Mouse (Mus musculus) ovary, postnatal 10 days (tissue): ENCODE results near the gene Tmem116.
"Not testable (repeated sequence)": the region's sequence is repeated elsewhere in the genome, so short reads cannot be mapped to it uniquely, and the experiment has no call there.

Source experiments
- DNase-seq: peaks from one replicate; pipeline ENCODE4 v3.0.0; 2022; ENCODE audit warnings: low spot score

The Tmem116 gene

GRCm38 (mm10) chr5:121462967-121463366 is 11.3 kb downstream of the Tmem116 start:
- DNase-seq: no peak

- no peak for DNase-seq
Measured at GRCm38 (mm10) chr5:121463601-121464250, 12.0 kb downstream of the Tmem116 start.

- no peak for DNase-seq
Measured at GRCm38 (mm10) chr5:121469566-121469965, 17.9 kb downstream of the Tmem116 start.

GRCm38 (mm10) chr5:121472411-121472810 is 20.7 kb downstream of the Tmem116 start:
- DNase-seq: no peak

GRCm38 (mm10) chr5:121474610-121475009 is 22.9 kb downstream of the Tmem116 start:
- no peak for DNase-seq

DNA sequence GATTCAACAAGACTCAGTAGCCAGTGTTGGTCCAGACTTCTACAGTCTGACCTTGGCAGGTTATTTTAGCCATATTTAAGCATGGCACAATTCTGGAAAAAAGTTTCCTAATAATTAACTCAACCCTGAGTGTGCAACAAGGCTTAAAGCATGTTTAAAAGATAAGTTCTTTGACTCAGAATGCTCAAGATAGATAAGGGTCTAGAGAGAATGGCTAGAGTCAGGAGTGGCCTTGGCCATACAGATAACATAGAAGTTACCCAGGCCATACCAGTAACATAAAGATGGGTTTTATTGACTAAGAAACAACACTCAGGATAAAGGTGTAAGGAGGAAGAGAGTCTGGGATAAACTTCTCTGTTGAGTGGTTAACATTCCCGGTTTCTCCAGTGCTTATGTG is 24.3 kb downstream of the Tmem116 start:
- DNase-seq: no peak

DNA sequence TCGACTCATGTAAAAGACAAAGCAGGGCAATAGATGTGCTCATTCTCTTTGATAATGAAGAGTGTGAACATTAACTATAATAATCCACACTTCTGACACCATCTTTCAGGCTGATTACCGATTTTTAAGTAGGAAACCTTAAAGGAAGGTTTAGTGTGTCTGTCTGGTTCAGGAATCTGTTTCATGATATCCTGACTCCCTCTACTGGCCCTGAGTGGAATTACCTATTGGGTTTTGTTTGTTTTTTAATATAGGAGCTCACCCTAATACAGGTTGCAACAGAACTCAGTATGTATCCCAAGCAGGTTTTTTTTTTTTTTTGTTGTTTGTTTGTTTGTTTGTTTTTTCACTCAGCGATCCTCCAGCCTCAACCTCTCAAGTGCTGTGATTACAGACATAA is 26.0 kb downstream of the Tmem116 start:
- DNase-seq: no peak

- no peak for DNase-seq
Measured at GRCm38 (mm10) chr5:121484801-121485200, 33.1 kb downstream of the Tmem116 start.

DNA sequence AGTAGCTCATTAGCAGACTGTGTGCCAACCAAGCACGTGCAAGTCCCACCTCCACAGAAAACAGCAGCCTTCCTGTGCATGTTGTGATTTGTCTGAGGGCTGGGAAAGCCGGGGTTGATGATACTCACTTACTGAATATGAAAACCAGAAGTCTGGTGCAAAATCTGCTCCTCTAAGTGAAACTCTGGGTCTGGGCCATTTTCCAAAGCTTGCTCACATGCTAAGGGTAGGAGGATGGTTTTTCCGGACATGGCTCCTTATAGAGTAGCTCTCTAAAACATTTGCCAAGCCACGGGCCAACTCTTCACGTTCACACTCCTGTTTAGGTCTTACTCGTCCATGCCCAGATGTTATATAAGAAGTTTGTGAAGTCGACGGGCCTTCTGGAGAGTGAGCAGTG is 41.6 kb downstream of the Tmem116 start:
- DNase-seq: no peak

- DNase-seq: no peak
Measured at GRCm38 (mm10) chr5:121500719-121501118, 49.0 kb downstream of the Tmem116 start.

DNA sequence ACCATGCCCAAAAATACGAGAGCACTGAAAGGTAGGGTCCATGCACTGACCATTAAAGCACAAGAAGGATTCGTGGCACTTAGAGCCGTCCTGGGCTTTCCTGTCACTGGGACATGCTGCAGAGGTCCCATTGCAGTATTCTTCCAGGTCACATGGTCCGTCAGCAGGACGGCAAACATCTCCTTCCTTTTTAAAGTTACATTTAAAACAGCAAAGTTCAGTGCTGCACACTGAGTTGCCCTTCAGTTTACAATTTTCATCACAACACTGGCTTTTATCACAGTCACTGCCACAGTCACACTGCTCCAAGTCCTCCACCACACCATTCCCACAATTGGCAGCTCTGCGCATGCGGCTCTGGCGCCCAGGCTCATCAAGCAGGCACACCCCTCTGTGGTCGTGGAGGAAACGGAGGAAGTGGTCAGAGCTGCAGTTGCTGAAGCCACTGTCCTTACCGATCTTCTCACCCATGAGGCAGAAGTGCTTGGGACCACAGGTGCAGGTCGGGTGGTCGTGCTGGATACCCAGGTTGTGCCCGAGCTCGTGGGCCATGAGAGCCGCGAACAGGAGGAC is 49.8 kb downstream of the Tmem116 start:
- DNase-seq: not testable (repeated sequence)

DNA sequence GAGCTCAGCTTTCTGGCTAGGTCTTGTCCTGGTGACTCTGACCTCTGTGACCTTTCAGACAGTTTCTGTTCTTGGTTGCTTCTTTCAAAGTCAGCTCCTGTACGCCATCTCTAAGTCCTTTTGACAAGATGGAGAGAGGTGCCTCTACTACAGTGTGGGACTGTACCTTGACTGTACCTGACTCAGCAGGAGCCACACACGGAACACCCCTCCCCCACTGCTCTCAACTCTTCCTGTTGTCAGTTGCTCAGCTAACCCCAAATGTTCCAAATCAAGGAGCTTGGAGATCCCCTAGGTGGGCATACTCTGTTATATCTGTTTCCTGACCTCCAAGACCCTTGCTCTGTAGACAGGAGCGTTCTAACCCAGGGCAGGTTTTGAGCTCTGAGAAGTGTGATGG is 51.5 kb downstream of the Tmem116 start, which contains the start of gene Adam1b:
Gene Adam1b, minus strand, starts transcription at position 205 of the 400 bp plus-strand sequence.
- DNase-seq: no peak

DNA sequence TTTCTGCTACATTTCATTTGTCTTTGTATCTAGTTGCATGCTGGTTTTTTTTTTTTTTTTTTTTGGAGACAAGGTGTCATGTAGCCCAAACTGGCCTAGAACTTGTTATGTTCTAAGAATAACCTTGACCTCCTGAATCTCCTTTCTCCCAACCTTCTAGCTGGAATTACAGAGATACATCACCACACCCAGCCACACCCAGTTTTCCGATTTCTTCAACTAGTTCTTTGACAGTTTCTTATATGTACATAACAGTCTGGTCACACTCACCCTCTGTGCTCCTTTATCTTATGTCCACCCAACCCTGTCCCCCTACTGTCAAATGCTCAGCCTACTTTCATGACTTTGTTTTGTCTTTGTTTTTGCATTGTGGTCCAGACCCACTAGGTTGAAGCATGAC is 55.2 kb downstream of the Tmem116 start:
- no peak for DNase-seq

GRCm38 (mm10) chr5:121510009-121510408 is 58.3 kb downstream of the Tmem116 start:
- DNase-seq: no peak

GRCm38 (mm10) chr5:121518983-121519382 is 67.3 kb downstream of the Tmem116 start:
- no peak for DNase-seq

- DNase-seq: not testable (repeated sequence)
Measured at GRCm38 (mm10) chr5:121519758-121520157, 68.1 kb downstream of the Tmem116 start.

DNA sequence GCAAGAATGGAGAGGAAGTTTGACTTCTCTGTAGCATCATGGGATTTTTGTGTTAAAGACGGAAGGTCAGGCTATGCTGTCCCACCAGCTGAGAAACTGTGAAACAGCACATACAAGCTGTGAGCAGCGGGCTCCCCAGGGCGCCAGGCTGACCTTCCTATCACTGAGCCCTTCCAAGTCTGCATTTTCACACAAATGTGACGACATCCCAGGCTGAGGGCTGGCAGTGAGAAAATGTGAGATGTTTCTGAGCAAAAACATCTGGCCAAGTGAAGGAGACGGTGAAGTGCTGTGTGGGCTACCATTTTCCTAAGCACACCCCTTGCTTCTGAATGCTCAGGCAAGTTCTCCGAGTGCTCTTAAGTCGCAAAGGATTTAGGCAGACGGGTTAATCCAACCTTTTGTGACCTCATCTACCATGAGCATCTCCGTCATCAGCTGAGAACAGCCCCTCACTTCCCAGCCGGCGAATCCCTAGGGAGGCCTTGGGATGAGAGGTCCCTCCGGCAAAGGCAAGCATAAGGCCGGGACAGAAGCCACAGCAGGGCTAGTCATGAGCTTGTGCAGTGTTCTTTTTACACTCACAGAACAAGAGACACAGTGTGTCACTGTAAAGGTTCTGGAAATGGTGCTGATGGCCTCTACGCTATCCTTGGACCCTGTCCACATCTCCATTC is 74.2 kb downstream of the Tmem116 start:
- no peak for DNase-seq

DNA sequence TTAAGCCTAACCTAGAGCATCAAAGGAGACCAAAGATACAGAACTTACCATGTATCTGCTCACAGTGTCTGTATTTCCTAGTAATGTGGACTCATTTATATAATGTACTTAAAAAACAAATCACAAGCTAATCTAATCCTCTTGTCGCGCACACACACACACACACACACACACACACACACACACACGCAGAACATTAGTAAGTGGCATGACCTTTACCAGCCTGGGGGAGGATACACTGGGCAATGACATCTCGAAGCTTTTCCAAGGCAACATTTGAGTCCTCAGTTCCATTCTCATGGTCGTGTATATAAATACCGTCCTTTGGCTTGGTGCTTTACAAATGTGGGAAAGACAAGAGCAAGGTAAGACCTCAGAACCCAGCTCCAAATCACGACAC is 74.8 kb downstream of the Tmem116 start:
- no peak for DNase-seq

DNA sequence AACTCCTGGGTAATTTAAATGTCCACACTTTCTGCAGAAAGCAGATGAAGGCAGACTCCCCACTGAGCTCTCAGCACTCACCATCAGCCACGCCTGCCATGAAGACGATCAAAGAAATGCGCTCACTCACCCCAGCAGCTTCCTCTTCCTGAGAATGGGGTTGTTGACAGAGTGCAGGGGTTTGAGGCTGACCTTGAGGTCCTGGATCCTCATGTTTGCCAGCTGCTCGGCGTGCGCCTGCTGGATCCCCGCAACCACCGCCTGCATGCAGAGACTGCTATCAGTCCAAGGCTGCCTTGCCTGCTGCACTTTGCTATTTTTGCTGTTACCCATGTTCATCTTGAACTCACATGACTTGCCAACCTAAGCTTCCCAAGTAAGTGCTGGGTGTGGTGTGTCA is 75.3 kb downstream of the Tmem116 start:
- DNase-seq: no peak

DNA sequence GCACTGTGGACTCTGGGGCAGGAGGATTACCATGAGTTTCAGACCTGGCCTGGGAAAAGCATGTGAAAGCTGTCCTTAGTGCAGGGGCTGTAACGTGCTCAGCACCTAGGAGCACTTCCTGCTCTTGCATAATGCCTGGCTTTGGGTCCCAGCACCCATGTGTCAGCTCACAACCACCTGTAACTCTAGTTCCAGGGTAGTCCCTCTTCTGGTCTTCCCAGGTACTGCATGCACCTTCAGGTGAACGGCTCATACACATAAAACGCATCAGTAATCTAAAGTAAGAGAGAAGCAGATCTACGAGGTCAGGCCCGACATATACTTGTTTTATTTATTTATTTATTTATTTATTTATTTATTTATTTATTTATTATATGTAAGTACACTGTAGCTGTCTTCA is 82.8 kb downstream of the Tmem116 start:
- DNase-seq: no peak

DNA sequence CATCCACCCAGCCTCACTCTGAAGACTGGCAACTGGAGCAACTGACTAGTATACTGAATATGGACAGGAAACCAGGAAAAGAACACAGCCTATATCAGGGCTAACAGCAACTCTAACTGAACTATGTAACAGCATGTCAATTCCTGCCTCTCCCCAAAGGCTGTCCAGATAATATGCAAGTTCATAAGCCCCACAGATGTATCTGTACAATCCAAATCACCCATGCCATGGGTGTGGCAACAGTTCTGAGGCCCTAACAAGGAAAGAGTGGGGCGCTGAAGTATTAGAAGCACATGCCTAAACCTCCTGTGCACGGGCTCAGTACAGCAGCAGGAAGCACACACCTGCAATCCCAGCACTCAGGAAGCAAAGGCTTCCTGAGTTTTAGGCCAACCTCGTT is 83.4 kb downstream of the Tmem116 start:
- DNase-seq: no peak

- no peak for DNase-seq
Measured at GRCm38 (mm10) chr5:121536921-121537555, 85.3 kb downstream of the Tmem116 start.

DNA sequence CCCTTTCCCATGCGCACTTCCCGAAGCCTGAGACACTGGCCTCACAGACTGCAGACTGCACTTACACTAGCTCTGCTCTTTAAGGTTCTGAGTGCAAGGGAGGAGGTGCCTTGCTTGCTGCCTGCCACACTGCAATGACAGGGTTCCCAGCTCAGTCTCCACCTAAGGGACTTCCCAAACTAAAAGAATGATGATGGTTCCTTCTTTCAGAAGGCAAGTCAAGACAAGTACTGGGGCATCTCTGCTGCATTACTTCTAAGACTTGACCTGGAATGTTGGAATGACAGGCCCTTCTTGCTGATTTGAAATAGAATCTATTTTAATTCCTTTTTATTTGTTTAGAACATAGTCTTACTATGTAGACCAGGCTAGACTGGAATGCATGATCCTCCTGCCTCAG is 85.9 kb downstream of the Tmem116 start:
- no peak for DNase-seq
